ENCODE assay signal across 8 mouse cellular contexts in genomic region chr8:123653308-123653993, GRCm38 (mm10). TPM values are rescaled to one million over a fixed set of nuclear protein-coding genes. Genes with fewer than 3 reads are reported as not detected.
DNase-seq lines count a peak whose midpoint lies in the region; ATAC-seq lines count a peak whose summit lies in the region.

TSS of gene Rhou (plus strand) at chr8:123653929.

- H3K4me1 ChIP-seq in forebrain, embryonic 15.5 days: peaks cover 17% of the 10 kb centered on the region
- peaks cover 21% of the 10 kb centered on the region for H3K4me1 ChIP-seq in neural tube, embryonic 15.5 days

- no peaks in the 10 kb centered on the region for H3K9me3 ChIP-seq in forebrain, embryonic 15.5 days
- H3K9me3 ChIP-seq in neural tube, embryonic 15.5 days (replicated peaks): no peaks in the 10 kb centered on the region

- peak within 1 kb of the TSS; percentile 67 for H3K4me2 ChIP-seq in forebrain, embryonic 15.5 days (replicated peaks)
- H3K4me2 ChIP-seq in neural tube, embryonic 15.5 days: peak within 1 kb of the TSS; percentile 62

- DNase-seq in CD8-positive naive resting alpha-beta T cell, adult 2 months (ENCODE audit: low read depth in 2 of 2, low spot score in 2 of 2): peak; percentile 11 to 19
- DNase-seq in c-Kit-positive CD71-positive TER-119-positive erythroid progenitor cells, embryonic 14.5 days (ENCODE audit: low spot score): peak; percentile 32
- DNase-seq in heart, postnatal 14 days: peak; percentile 94 to 95
- DNase-seq in layer of hippocampus, adult 18-20 months (ENCODE audit: low spot score in 2 of 2): peak; percentile 87 to 96
- peak; percentile 92 to 94 for DNase-seq in lung, adult 18-20 months
- peak; percentile 84 for DNase-seq in testis, postnatal 14 days (ENCODE audit: low spot score)

- peak within 1 kb of the TSS; percentile 89 for H3K27ac ChIP-seq in forebrain, embryonic 15.5 days (replicated peaks)
- H3K27ac ChIP-seq in neural tube, embryonic 15.5 days (replicated peaks): peak within 1 kb of the TSS; percentile 93

- H3K4me3 ChIP-seq in forebrain, embryonic 15.5 days: peak within 1 kb of the TSS; percentile 96
- peak within 1 kb of the TSS; percentile 61 for H3K4me3 ChIP-seq in neural tube, embryonic 15.5 days (replicated peaks)

- no peaks in the 10 kb centered on the region for H3K27me3 ChIP-seq in forebrain, embryonic 15.5 days
- no peaks in the 10 kb centered on the region for H3K27me3 ChIP-seq in neural tube, embryonic 15.5 days (replicated peaks)

- intact Hi-C loops in heart, postnatal 14 days (cut with DNase I): loop anchor here (1.0 to 2.0 kb wide), 2 partner anchors 116 to 129 kb away; no protein-coding TSS in a partner anchor

- WGBS in forebrain, embryonic 15.5 days: under 1% methylated on average over 40 of the region's 58 CpGs
- under 1% methylated on average over 58 of the region's 58 CpGs for WGBS in neural tube, embryonic 15.5 days

- peaks cover 8% of the 10 kb centered on the region for H3K36me3 ChIP-seq in forebrain, embryonic 15.5 days
- peaks cover 24% of the 10 kb centered on the region for H3K36me3 ChIP-seq in neural tube, embryonic 15.5 days

- H3K9ac ChIP-seq in forebrain, embryonic 15.5 days (replicated peaks): peak within 1 kb of the TSS; percentile 92
- H3K9ac ChIP-seq in neural tube, embryonic 15.5 days (replicated peaks): peak within 1 kb of the TSS; percentile 77

- peak; percentile 93 for ATAC-seq in forebrain, embryonic 15.5 days (replicated peaks)
- ATAC-seq in neural tube, embryonic 15.5 days (ENCODE audit: low FRiP score): peak; percentile 91

RNA-seq across cellular contexts. Expression of gene Rhou, which starts in this region (rescaled TPM):
- 8.6 and 10.4 TPM in 2 replicates for polyA plus RNA-seq in forebrain, embryonic 15.5 days (2015; fragmentation: Nextera tagmentation; extraction: Ambion mirVana)
- 1 to 10 TPM; 7.5 to 9.9 TPM for total RNA-seq in heart, postnatal 14 days (2021)
- 10 to 100 TPM; 44.0 to 53.9 TPM for total RNA-seq in layer of hippocampus, adult 18-20 months (2021)
- polyA plus RNA-seq in neural tube, embryonic 15.5 days (2015; fragmentation: Nextera tagmentation; extraction: Ambion mirVana): 12.4 and 12.7 TPM in 2 replicates

Comparison
In these comparisons a context has a peak if more than half of its experiments do, and no peak if none do; other contexts are left out.
1. Peak in every context shown above with its lines: DNase-seq, ATAC-seq, H3K4me3 ChIP-seq and H3K27ac ChIP-seq.
2. RNA of gene Rhou (total RNA-seq): 44.0 to 53.9 TPM in layer of hippocampus, adult 18-20 months; 7.5 to 9.9 TPM in heart, postnatal 14 days; every median in the first group is over 4 times any median in the second.
3. DNase-seq: peak in every context shown above with its lines; median percentile 94 in heart, postnatal 14 days; 93 in lung, adult 18-20 months; 92 in layer of hippocampus, adult 18-20 months; 84 in testis, postnatal 14 days; 32 in c-Kit-positive CD71-positive TER-119-positive erythroid progenitor cells, embryonic 14.5 days; 15 in CD8-positive naive resting alpha-beta T cell, adult 2 months.